Mouse (Mus musculus) megakaryocyte progenitor cell, adult 5-6 weeks (primary cell): ENCODE results near the gene Gm6760. TPM values are rescaled to one million over a fixed set of nuclear protein-coding genes. Genes with fewer than 3 reads are reported as not detected.

Source experiments
- ATAC-seq: replicated peaks from 2 replicates; pipeline ENCODE4 v1.8.0; 2016; ENCODE audit warnings: mild to moderate bottlenecking, moderate TSS enrichment, inconsistent platforms; ENCODE audit not compliant: poor library complexity
- total RNA-seq, 2 experiments: library from RNA; stranded (forward) in 1 of 2; stranded (reverse) in 1 of 2; fragments of 157-497, 149-512 nt in 1 of 2; fragments of 200-1000 nt in 1 of 2; gene quantifications; 2 replicates each; pipeline versions ENCODE4 v1.2.3 to v1.2.4; 2015 to 2017

Gene Gm6760
- total RNA-seq (2015) (not detected in 2 replicates), total RNA-seq (2017) (not detected in 2 replicates)

DNA sequence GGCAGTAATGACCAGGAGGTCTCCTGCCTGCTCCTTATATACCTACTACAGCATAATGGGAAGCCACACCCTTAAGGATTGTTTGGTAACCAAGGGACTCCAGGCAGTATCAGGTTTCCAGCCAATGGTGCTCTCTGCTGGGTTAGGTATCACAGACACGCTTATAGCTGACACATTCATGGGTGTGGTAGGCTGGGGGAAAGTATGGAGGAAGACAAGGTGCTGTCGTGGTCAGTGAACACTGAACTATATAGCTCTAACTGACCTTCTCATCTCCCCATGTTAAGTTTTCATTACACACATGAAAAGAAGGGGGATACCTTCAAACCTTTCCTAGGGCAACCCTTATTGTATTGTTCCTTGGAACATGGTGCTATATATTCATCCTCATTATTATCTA, at the start of gene Gm6760:
Gm6760 (minus strand) TSS at position 101 of the 400 bp plus-strand sequence.
- ATAC-seq = no peak

GRCm38 (mm10) chrX:64181246-64181645, 29.2 kb upstream of the Gm6760 start:
- ATAC-seq = no peak

GRCm38 (mm10) chrX:64173248-64173647, 21.2 kb upstream of the Gm6760 start, which contains the start of gene 3830417A13Rik:
Gene 3830417A13Rik (plus strand): TSS chrX:64173548.
- ATAC-seq = no peak

Other genes starting within 250 kb of the Gm6760 start
- not detected in 2 replicates for gene 3830417A13Rik, start 21.4 kb upstream of the Gm6760 start, total RNA-seq (2015)
- gene 3830417A13Rik, start 21.4 kb upstream of the Gm6760 start, total RNA-seq (2017) = not detected in 2 replicates
- gene Slitrk4, start 124.8 kb upstream of the Gm6760 start, total RNA-seq (2015) = not detected in 2 replicates
- gene Slitrk4, start 124.8 kb upstream of the Gm6760 start, total RNA-seq (2017) = not detected in 2 replicates